Mouse (Mus musculus): ENCODE measurements around the gene Ctsll3.

Gene Ctsll3

GRCm38 (mm10) chr13:60802749-60803148 is at the start of gene Ctsll3:
Gene Ctsll3, minus strand, starts transcription at chr13:60802849.
- DNase-seq: no peak

GRCm38 (mm10) chr13:60848241-60849120 is 45.8 kb upstream of the Ctsll3 start:
- peak; percentile 55 for DNase-seq

- no peak for DNase-seq
Observed at GRCm38 (mm10) chr13:60843153-60843552, 40.5 kb upstream of the Ctsll3 start.

GRCm38 (mm10) chr13:60842703-60843102 is 40.1 kb upstream of the Ctsll3 start:
- no peak for DNase-seq

GRCm38 (mm10) chr13:60839353-60839902 is 36.8 kb upstream of the Ctsll3 start:
- no peak for DNase-seq

GRCm38 (mm10) chr13:60826052-60826451 is 23.4 kb upstream of the Ctsll3 start:
- peak; percentile 80 for DNase-seq

GRCm38 (mm10) chr13:60820486-60821175 is 18.0 kb upstream of the Ctsll3 start:
- no peak for DNase-seq

- DNase-seq: peak; percentile 77
Observed at GRCm38 (mm10) chr13:60819469-60819868, 16.8 kb upstream of the Ctsll3 start.

GRCm38 (mm10) chr13:60813722-60814121 is 11.1 kb upstream of the Ctsll3 start:
- DNase-seq: no peak

GRCm38 (mm10) chr13:60812768-60813167 is 10.1 kb upstream of the Ctsll3 start:
- no peak for DNase-seq

- no peak for DNase-seq
Observed at GRCm38 (mm10) chr13:60809690-60810089, 7.0 kb upstream of the Ctsll3 start.

GRCm38 (mm10) chr13:60789466-60789865 is 13.2 kb downstream of the Ctsll3 start:
- DNase-seq: no peak

- DNase-seq: no peak
Observed at GRCm38 (mm10) chr13:60786264-60786663, 16.4 kb downstream of the Ctsll3 start, which contains the start of gene BC051665. Gene BC051665, minus strand, starts transcription at chr13:60786364.

- DNase-seq: no peak
Observed at GRCm38 (mm10) chr13:60783301-60783700, 19.3 kb downstream of the Ctsll3 start.

- no peak for DNase-seq
Observed at GRCm38 (mm10) chr13:60780534-60780933, 22.1 kb downstream of the Ctsll3 start.

- no peak for DNase-seq
Observed at GRCm38 (mm10) chr13:60761161-60761560, 41.5 kb downstream of the Ctsll3 start.

- DNase-seq: no peak
Observed at GRCm38 (mm10) chr13:60760392-60760791, 42.3 kb downstream of the Ctsll3 start.

- peak; percentile 68 for DNase-seq
Observed at GRCm38 (mm10) chr13:60759136-60759535, 43.5 kb downstream of the Ctsll3 start.

GRCm38 (mm10) chr13:60757292-60757691 is 45.4 kb downstream of the Ctsll3 start:
- no peak for DNase-seq

GRCm38 (mm10) chr13:60755251-60755650 is 47.4 kb downstream of the Ctsll3 start:
- DNase-seq: no peak

- no peak for DNase-seq
Observed at GRCm38 (mm10) chr13:60753216-60753615, 49.4 kb downstream of the Ctsll3 start.

GRCm38 (mm10) chr13:60750930-60751329 is 51.7 kb downstream of the Ctsll3 start:
- DNase-seq: no peak

- DNase-seq: no peak
Observed at GRCm38 (mm10) chr13:60748556-60748955, 54.1 kb downstream of the Ctsll3 start.
